Mouse (Mus musculus): ENCODE measurements around the gene Tceanc2. TPM values are rescaled to one million over a fixed set of nuclear protein-coding genes. Genes with fewer than 3 reads are reported as not detected.

Gene Tceanc2
- polyA plus RNA-seq, 1 experiment from 2014 or later: 18.7 TPM

GRCm38 (mm10) chr4:107163756-107164587 lies 14.9 kb downstream of the Tceanc2 start:
- no peaks in the 10 kb centered on the region for H3K4me1 ChIP-seq (ENCODE audit: control insufficient read depth, insufficient read depth, low read length)
- peaks cover 7% of the 10 kb centered on the region for H3K36me3 ChIP-seq (ENCODE audit: control insufficient read depth, insufficient read depth, low read length)
- no peak overlapping the region for H3K4me3 ChIP-seq (replicated peaks; ENCODE audit: low read depth, low read length)
- DNase-seq (peak; percentile 93), ATAC-seq (ENCODE audit: low FRiP score, low TSS enrichment) (peak; percentile 68)
- H3K9me3 ChIP-seq (ENCODE audit: control insufficient read depth, low read length): no peaks in the 10 kb centered on the region
- 0 out of 2 replicates have a peak overlapping the region, but pooled peaks have one; percentile 22 for H3K27ac ChIP-seq (replicated peaks; ENCODE audit: low read depth, low read length)
- no peak overlapping the region for H3K9ac ChIP-seq (replicated peaks; ENCODE audit: low read length)
- no peaks in the 10 kb centered on the region for H3K27me3 ChIP-seq (ENCODE audit: control insufficient read depth, insufficient read depth, low read length)
- 32% methylated on average over 9 of the region's 9 CpGs for WGBS
- no peak overlapping the region for H3K4me2 ChIP-seq (ENCODE audit: low read length)

- H3K36me3 ChIP-seq (ENCODE audit: control insufficient read depth, insufficient read depth, low read length): peaks cover 12% of the 10 kb centered on the region
- H3K27me3 ChIP-seq (ENCODE audit: control insufficient read depth, insufficient read depth, low read length): no peaks in the 10 kb centered on the region
- ATAC-seq (ENCODE audit: low FRiP score, low TSS enrichment): no peak
- H3K4me2 ChIP-seq (ENCODE audit: low read length): no peak overlapping the region
- no peak overlapping the region for H3K4me3 ChIP-seq (replicated peaks; ENCODE audit: low read depth, low read length)
- H3K4me1 ChIP-seq (ENCODE audit: control insufficient read depth, insufficient read depth, low read length): no peaks in the 10 kb centered on the region
- H3K9ac ChIP-seq (replicated peaks; ENCODE audit: low read length): no peak overlapping the region
- H3K9me3 ChIP-seq (ENCODE audit: control insufficient read depth, low read length): no peaks in the 10 kb centered on the region
- WGBS: 90% methylated on average over 10 of the region's 10 CpGs
- DNase-seq: no peak
- no peak overlapping the region for H3K27ac ChIP-seq (replicated peaks; ENCODE audit: low read depth, low read length)
Observed at GRCm38 (mm10) chr4:107163341-107163740, 15.6 kb downstream of the Tceanc2 start.

- Histone ChIP-seq H3K27me3 (ENCODE audit: control insufficient read depth, insufficient read depth, low read length) (no peaks in the 10 kb centered on the region), H3K27ac (replicated peaks; ENCODE audit: low read depth, low read length) (no peak overlapping the region), H3K4me2 (ENCODE audit: low read length) (no peak overlapping the region), H3K4me3 (replicated peaks; ENCODE audit: low read depth, low read length) (no peak overlapping the region), H3K9me3 (ENCODE audit: control insufficient read depth, low read length) (no peaks in the 10 kb centered on the region), H3K9ac (replicated peaks; ENCODE audit: low read length) (no peak overlapping the region), H3K4me1 (ENCODE audit: control insufficient read depth, insufficient read depth, low read length) (no peaks in the 10 kb centered on the region), H3K36me3 (ENCODE audit: control insufficient read depth, insufficient read depth, low read length) (peaks cover 22% of the 10 kb centered on the region; the same call in 1 of the 2 replicates)
- DNase-seq: no peak
- 89% methylated on average over 8 of the region's 8 CpGs for WGBS
- no peak for ATAC-seq (ENCODE audit: low FRiP score, low TSS enrichment)
Observed at GRCm38 (mm10) chr4:107160181-107160580, 18.7 kb downstream of the Tceanc2 start.

- DNase-seq: no peak
- Histone ChIP-seq H3K36me3 (ENCODE audit: control insufficient read depth, insufficient read depth, low read length) (peaks cover 23% of the 10 kb centered on the region; the same call in 1 of the 2 replicates), H3K4me1 (ENCODE audit: control insufficient read depth, insufficient read depth, low read length) (no peaks in the 10 kb centered on the region), H3K27ac (replicated peaks; ENCODE audit: low read depth, low read length) (no peak overlapping the region), H3K9me3 (ENCODE audit: control insufficient read depth, low read length) (no peaks in the 10 kb centered on the region), H3K4me2 (ENCODE audit: low read length) (no peak overlapping the region), H3K9ac (replicated peaks; ENCODE audit: low read length) (no peak overlapping the region), H3K4me3 (replicated peaks; ENCODE audit: low read depth, low read length) (no peak overlapping the region), H3K27me3 (ENCODE audit: control insufficient read depth, insufficient read depth, low read length) (no peaks in the 10 kb centered on the region)
- WGBS: 92% methylated on average over 11 of the region's 11 CpGs
- ATAC-seq (ENCODE audit: low FRiP score, low TSS enrichment): no peak
Observed at GRCm38 (mm10) chr4:107159166-107159773, 19.6 kb downstream of the Tceanc2 start.

- H3K9me3 ChIP-seq (ENCODE audit: control insufficient read depth, low read length): no peaks in the 10 kb centered on the region
- no peaks in the 10 kb centered on the region for H3K27me3 ChIP-seq (ENCODE audit: control insufficient read depth, insufficient read depth, low read length)
- H3K4me1 ChIP-seq (ENCODE audit: control insufficient read depth, insufficient read depth, low read length): no peaks in the 10 kb centered on the region
- 94% methylated on average over 4 of the region's 4 CpGs for WGBS
- no peak overlapping the region for H3K4me2 ChIP-seq (ENCODE audit: low read length)
- H3K27ac ChIP-seq (replicated peaks; ENCODE audit: low read depth, low read length): no peak overlapping the region
- ATAC-seq (ENCODE audit: low FRiP score, low TSS enrichment) (no peak), DNase-seq (no peak)
- peaks cover 23% of the 10 kb centered on the region; the same call in 1 of the 2 replicates for H3K36me3 ChIP-seq (ENCODE audit: control insufficient read depth, insufficient read depth, low read length)
- H3K4me3 ChIP-seq (replicated peaks; ENCODE audit: low read depth, low read length): no peak overlapping the region
- no peak overlapping the region for H3K9ac ChIP-seq (replicated peaks; ENCODE audit: low read length)
Observed at GRCm38 (mm10) chr4:107156983-107157401, 21.9 kb downstream of the Tceanc2 start.

- Histone ChIP-seq H3K9ac (replicated peaks; ENCODE audit: low read length) (no peak overlapping the region), H3K36me3 (ENCODE audit: control insufficient read depth, insufficient read depth, low read length) (peaks cover 15% of the 10 kb centered on the region; the same call in 1 of the 2 replicates), H3K9me3 (ENCODE audit: control insufficient read depth, low read length) (no peaks in the 10 kb centered on the region), H3K4me3 (replicated peaks; ENCODE audit: low read depth, low read length) (no peak overlapping the region), H3K4me1 (ENCODE audit: control insufficient read depth, insufficient read depth, low read length) (no peaks in the 10 kb centered on the region), H3K27ac (replicated peaks; ENCODE audit: low read depth, low read length) (no peak overlapping the region), H3K4me2 (ENCODE audit: low read length) (no peak overlapping the region), H3K27me3 (ENCODE audit: control insufficient read depth, insufficient read depth, low read length) (no peaks in the 10 kb centered on the region)
- 88% methylated on average over 8 of the region's 8 CpGs for WGBS
- ATAC-seq (ENCODE audit: low FRiP score, low TSS enrichment) (no peak), DNase-seq (no peak)
Observed at GRCm38 (mm10) chr4:107152571-107152970, 26.3 kb downstream of the Tceanc2 start.

GRCm38 (mm10) chr4:107150991-107151390 lies 27.9 kb downstream of the Tceanc2 start:
- H3K4me1 ChIP-seq (ENCODE audit: control insufficient read depth, insufficient read depth, low read length): no peaks in the 10 kb centered on the region
- DNase-seq: no peak
- H3K36me3 ChIP-seq (ENCODE audit: control insufficient read depth, insufficient read depth, low read length): peaks cover 19% of the 10 kb centered on the region; the same call in 1 of the 2 replicates
- no peaks in the 10 kb centered on the region for H3K27me3 ChIP-seq (ENCODE audit: control insufficient read depth, insufficient read depth, low read length)
- no peak for ATAC-seq (ENCODE audit: low FRiP score, low TSS enrichment)
- H3K27ac ChIP-seq (replicated peaks; ENCODE audit: low read depth, low read length): no peak overlapping the region
- H3K4me2 ChIP-seq (ENCODE audit: low read length): no peak overlapping the region
- no peak overlapping the region for H3K9ac ChIP-seq (replicated peaks; ENCODE audit: low read length)
- H3K4me3 ChIP-seq (replicated peaks; ENCODE audit: low read depth, low read length): no peak overlapping the region
- WGBS: 76% methylated on average over 6 of the region's 6 CpGs
- no peaks in the 10 kb centered on the region for H3K9me3 ChIP-seq (ENCODE audit: control insufficient read depth, low read length)

GRCm38 (mm10) chr4:107143511-107143910 lies 35.4 kb downstream of the Tceanc2 start:
- no peak overlapping the region for H3K9ac ChIP-seq (replicated peaks; ENCODE audit: low read length)
- H3K4me2 ChIP-seq (ENCODE audit: low read length): no peak overlapping the region
- H3K27ac ChIP-seq (replicated peaks; ENCODE audit: low read depth, low read length): peak overlapping the region; percentile 70; the same call in 1 of the 2 replicates
- DNase-seq (no peak), ATAC-seq (ENCODE audit: low FRiP score, low TSS enrichment) (no peak)
- no peaks in the 10 kb centered on the region for H3K9me3 ChIP-seq (ENCODE audit: control insufficient read depth, low read length)
- H3K36me3 ChIP-seq (ENCODE audit: control insufficient read depth, insufficient read depth, low read length): peaks cover 14% of the 10 kb centered on the region; the same call in 1 of the 2 replicates
- no peaks in the 10 kb centered on the region for H3K27me3 ChIP-seq (ENCODE audit: control insufficient read depth, insufficient read depth, low read length)
- peaks cover 25% of the 10 kb centered on the region for H3K4me1 ChIP-seq (ENCODE audit: control insufficient read depth, insufficient read depth, low read length)
- H3K4me3 ChIP-seq (replicated peaks; ENCODE audit: low read depth, low read length): no peak overlapping the region
- WGBS: 90% methylated on average over 8 of the region's 8 CpGs
